Mouse (Mus musculus) small intestine, adult 10 weeks (tissue): ENCODE results near the gene Ifitm3. TPM values are rescaled to one million over a fixed set of nuclear protein-coding genes. Genes with fewer than 3 reads are reported as not detected.

ENCODE experiments used
- polyA plus RNA-seq: library from polyadenylated mRNA; stranded (reverse); fragments of 350-450 nt; fragmentation: Illumina TruSeq; extraction: RNeasy Lipid Tissue Mini Kit (QIAGEN cat#74804); gene quantifications from one replicate; pipeline ENCODE4 v1.2.3, GENCODE M21; 2014; ENCODE audit warnings: low replicate concordance

Ifitm3 gene
- polyA plus RNA-seq: 4.3 TPM

GRCm38 (mm10) chr7:141010593-141010992, at the start of gene Ifitm3:
TSS of gene Ifitm3 (minus strand) at chr7:141010770.

GRCm38 (mm10) chr7:141028831-141029230, 18.3 kb upstream of the Ifitm3 start, which contains the start of gene Gm17387:
TSS of gene Gm17387 (plus strand) at chr7:141029131.

GRCm38 (mm10) chr7:141017824-141018223, 7.3 kb upstream of the Ifitm3 start, which contains the start of gene Ifitm6:
TSS of gene Ifitm6 (minus strand) at chr7:141017924.

GRCm38 (mm10) chr7:140966921-140967320, 43.6 kb downstream of the Ifitm3 start, which contains the start of gene Ifitm1:
TSS of gene Ifitm1 (plus strand) at chr7:140967221.

Other genes with a start within 250 kb of the Ifitm3 start
- 17.1 TPM for gene Cyp2e1, start 247.0 kb downstream of the Ifitm3 start, polyA plus RNA-seq
- gene Syce1, start 222.9 kb downstream of the Ifitm3 start, polyA plus RNA-seq: not detected
- 0.48 TPM for gene Zfp941, start 188.6 kb downstream of the Ifitm3 start, polyA plus RNA-seq
- 11.9 TPM for gene Urah, start 175.8 kb downstream of the Ifitm3 start, polyA plus RNA-seq
- not detected for gene Scgb1c1, start 165.2 kb downstream of the Ifitm3 start, polyA plus RNA-seq
- gene Odf3, start 163.0 kb downstream of the Ifitm3 start, polyA plus RNA-seq: not detected
- not detected for gene Gm45785, start 154.4 kb downstream of the Ifitm3 start, polyA plus RNA-seq
- 3.7 TPM for gene Ric8a, start 153.8 kb downstream of the Ifitm3 start, polyA plus RNA-seq
- gene Bet1l, start 153.2 kb downstream of the Ifitm3 start, polyA plus RNA-seq: 0.78 TPM
- gene Psmd13, start 128.8 kb downstream of the Ifitm3 start, polyA plus RNA-seq: 132 TPM
- gene Sirt3, start 128.5 kb downstream of the Ifitm3 start, polyA plus RNA-seq: 3.8 TPM
- gene Cox8b, start 110.3 kb downstream of the Ifitm3 start, polyA plus RNA-seq: not detected
- 23.8 TPM for gene Nlrp6, start 89.9 kb downstream of the Ifitm3 start, polyA plus RNA-seq
- gene Pgghg, start 69.4 kb downstream of the Ifitm3 start, polyA plus RNA-seq: 0.30 TPM
- not detected for gene Ifitm5, start 60.5 kb downstream of the Ifitm3 start, polyA plus RNA-seq
- not detected for gene Gm45717, start 54.8 kb downstream of the Ifitm3 start, polyA plus RNA-seq
- gene Ifitm2, start 54.8 kb downstream of the Ifitm3 start, polyA plus RNA-seq: 37.5 TPM
- 3.0 TPM for gene Ifitm1, start 43.5 kb downstream of the Ifitm3 start, polyA plus RNA-seq
- 5.2 TPM for gene Ifitm6, start 7.2 kb upstream of the Ifitm3 start, polyA plus RNA-seq
- gene Gm17387, start 18.4 kb upstream of the Ifitm3 start, polyA plus RNA-seq: not detected
- 0.45 TPM for gene B4galnt4, start 50.3 kb upstream of the Ifitm3 start, polyA plus RNA-seq
- gene Pkp3, start 67.4 kb upstream of the Ifitm3 start, polyA plus RNA-seq: 0.74 TPM
- 1.6 TPM for gene Sigirr, start 89.8 kb upstream of the Ifitm3 start, polyA plus RNA-seq
- gene Ano9, start 107.0 kb upstream of the Ifitm3 start, polyA plus RNA-seq: 145 TPM
- gene Ptdss2, start 111.6 kb upstream of the Ifitm3 start, polyA plus RNA-seq: 11.3 TPM
- gene Rnh1, start 162.1 kb upstream of the Ifitm3 start, polyA plus RNA-seq: 1.9 TPM
- 2.0 TPM for gene Hras, start 183.2 kb upstream of the Ifitm3 start, polyA plus RNA-seq
- 0.56 TPM for gene Lrrc56, start 183.4 kb upstream of the Ifitm3 start, polyA plus RNA-seq
- 0.59 TPM for gene Lmntd2, start 203.3 kb upstream of the Ifitm3 start, polyA plus RNA-seq
- gene Rassf7, start 205.1 kb upstream of the Ifitm3 start, polyA plus RNA-seq: 8.4 TPM
- 8.6 TPM for gene Phrf1, start 218.0 kb upstream of the Ifitm3 start, polyA plus RNA-seq